8 mouse cellular contexts compared by ENCODE assay signal in the genomic region with DNA sequence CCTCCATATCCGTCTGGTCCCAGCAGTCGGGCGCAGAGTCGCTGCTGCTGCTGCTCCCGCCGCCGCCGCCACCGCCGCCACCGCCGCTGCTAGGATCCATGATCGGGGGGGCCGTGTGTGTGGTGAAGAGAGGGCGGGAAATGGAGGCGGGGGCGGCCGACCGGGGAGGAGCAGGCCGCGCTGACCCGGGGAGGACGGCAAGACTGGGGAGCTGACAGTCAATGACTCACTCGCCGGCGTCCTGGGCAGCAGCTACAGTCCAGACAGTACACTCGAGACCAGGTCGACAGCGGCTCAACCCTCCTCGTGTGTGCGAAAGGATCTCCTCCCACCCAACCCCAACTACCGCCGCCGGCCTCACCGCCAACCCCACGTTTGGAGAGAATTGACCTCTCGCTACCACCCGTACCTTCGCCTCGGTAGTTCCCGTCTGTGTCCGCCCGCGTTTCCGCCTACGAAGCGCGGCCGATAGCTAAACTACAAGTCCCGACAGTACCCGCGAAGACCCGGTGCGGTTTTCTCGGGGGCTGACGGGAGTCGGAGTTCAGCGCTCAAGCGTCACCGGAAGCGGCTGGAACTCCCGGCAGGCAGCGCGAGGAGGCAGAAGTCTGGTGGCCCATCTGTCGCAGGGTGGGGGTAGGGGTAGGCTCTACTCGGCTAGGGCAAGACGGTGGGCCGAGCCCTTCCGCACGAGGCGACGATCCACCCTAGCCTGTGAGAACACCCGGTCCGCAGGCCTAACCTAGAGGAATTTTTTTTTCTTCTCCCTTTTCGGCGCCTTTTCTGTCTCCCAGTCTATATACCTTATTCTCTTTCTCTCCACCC. TPM values are rescaled to one million over a fixed set of nuclear protein-coding genes. Genes with fewer than 3 reads are reported as not detected.
DNase-seq lines count a peak whose midpoint lies in the region; ATAC-seq and TF ChIP-seq lines count a peak whose summit lies in the region.

A gene (minus strand): TSS at position 428 of the 825 bp plus-strand sequence.

- H3K4me1 ChIP-seq in E14TG2a.4 (replicated peaks; ENCODE audit: low read depth, low read length) = peaks cover 32% of the 10 kb centered on the region
- H3K4me1 ChIP-seq in forebrain, embryonic 12.5 days = peaks cover 15% of the 10 kb centered on the region
- peaks cover 15% of the 10 kb centered on the region for H3K4me1 ChIP-seq in heart, postnatal 0 days (ENCODE audit: control insufficient read depth, insufficient read depth)
- H3K4me1 ChIP-seq in liver, embryonic 16.5 days (ENCODE audit: control insufficient read depth, low read depth, low read length) = peaks cover 8% of the 10 kb centered on the region
- peaks cover 28% of the 10 kb centered on the region for H3K4me1 ChIP-seq in neural tube, embryonic 13.5 days (replicated peaks)
- peaks cover 2% of the 10 kb centered on the region; the same call in 1 of the 2 replicates for H3K4me1 ChIP-seq in testis, adult 2 months (ENCODE audit: control insufficient read depth, insufficient read depth, low read length)

- peak; percentile 97 for ATAC-seq in forebrain, embryonic 12.5 days (ENCODE audit: low FRiP score)
- ATAC-seq in heart, postnatal 0 days (ENCODE audit: insufficient read depth, low read depth) = peak; percentile 96
- ATAC-seq in liver, embryonic 16.5 days (ENCODE audit: low read depth) = peak; percentile 96
- peak; percentile 97 for ATAC-seq in neural tube, embryonic 13.5 days (ENCODE audit: low read depth)

- TF ChIP-seq EP300 in heart, postnatal 0 days (IDR thresholded peaks at IDR 0.05; ENCODE audit: low read depth) = peak; percentile 65; the same call in 1 of the 2 replicates

- H3K4me3 ChIP-seq in E14TG2a.4 (replicated peaks; ENCODE audit: low read length) = peak within 1 kb of the TSS; percentile 97
- peak within 1 kb of the TSS; percentile 91 for H3K4me3 ChIP-seq in forebrain, embryonic 12.5 days (replicated peaks)
- H3K4me3 ChIP-seq in heart, postnatal 0 days (ENCODE audit: low read depth, low read length) = peak within 1 kb of the TSS; percentile 99
- peak within 1 kb of the TSS; percentile 97 for H3K4me3 ChIP-seq in liver, embryonic 16.5 days (ENCODE audit: low read depth, low read length)
- peak within 1 kb of the TSS; percentile 97 for H3K4me3 ChIP-seq in neural tube, embryonic 13.5 days
- peak within 1 kb of the TSS; percentile 97 for H3K4me3 ChIP-seq in testis, adult 2 months (ENCODE audit: control insufficient read depth, low read depth, low read length)

- peak; percentile 98 for DNase-seq in c-Kit-positive CD71-positive TER-119-positive erythroid progenitor cells, embryonic 14.5 days (ENCODE audit: low spot score)
- peak; percentile 97 for DNase-seq in heart, postnatal 0 days (ENCODE audit: low spot score)
- peak; percentile 98 to 99 for DNase-seq in kidney, postnatal 4 days

- H3K36me3 ChIP-seq in E14TG2a.4 (ENCODE audit: insufficient read depth, low read length) = peaks cover 19% of the 10 kb centered on the region
- no peaks in the 10 kb centered on the region for H3K36me3 ChIP-seq in forebrain, embryonic 12.5 days (replicated peaks)
- no peaks in the 10 kb centered on the region for H3K36me3 ChIP-seq in heart, postnatal 0 days (replicated peaks; ENCODE audit: control insufficient read depth, insufficient read depth, low read length)
- no peaks in the 10 kb centered on the region for H3K36me3 ChIP-seq in liver, embryonic 16.5 days (ENCODE audit: control insufficient read depth, insufficient read depth)
- no peaks in the 10 kb centered on the region for H3K36me3 ChIP-seq in neural tube, embryonic 13.5 days
- H3K36me3 ChIP-seq in testis, adult 2 months (ENCODE audit: control insufficient read depth, insufficient read depth, low read length) = no peaks in the 10 kb centered on the region

- peak within 1 kb of the TSS; percentile 93 for H3K27ac ChIP-seq in forebrain, embryonic 12.5 days
- H3K27ac ChIP-seq in heart, postnatal 0 days (ENCODE audit: low read depth) = peak within 1 kb of the TSS; percentile 98
- peak within 1 kb of the TSS; percentile 90 for H3K27ac ChIP-seq in liver, embryonic 16.5 days (ENCODE audit: low read length)
- H3K27ac ChIP-seq in neural tube, embryonic 13.5 days (replicated peaks) = peak within 1 kb of the TSS; percentile 96
- peak within 1 kb of the TSS; percentile 94 for H3K27ac ChIP-seq in testis, adult 2 months (ENCODE audit: control insufficient read depth, insufficient read depth, low read depth, low read length)

- TF ChIP-seq CTCF in E14TG2a.4 (conservative IDR thresholded peaks at IDR 0.05; ENCODE audit: low read length) = no peak
- TF ChIP-seq CTCF in heart, postnatal 0 days (IDR thresholded peaks at IDR 0.05; ENCODE audit: low read depth) = peak; percentile 8; the same call in 1 of the 2 replicates
- no peak for TF ChIP-seq CTCF in testis, adult 2 months (IDR thresholded peaks at IDR 0.05; ENCODE audit: control insufficient read depth, insufficient read depth, insufficient replicate concordance, low read depth, low read length)

- peak within 1 kb of the TSS; percentile 92 for H3K9ac ChIP-seq in forebrain, embryonic 12.5 days
- peak within 1 kb of the TSS; percentile 96 for H3K9ac ChIP-seq in heart, postnatal 0 days (replicated peaks; ENCODE audit: low read depth, low read length)
- peak within 1 kb of the TSS; percentile 90 for H3K9ac ChIP-seq in liver, embryonic 16.5 days (ENCODE audit: low read depth, low read length)
- peak within 1 kb of the TSS; percentile 95 for H3K9ac ChIP-seq in neural tube, embryonic 13.5 days

- peak; percentile 94 for TF ChIP-seq POLR2A in testis, adult 2 months (IDR thresholded peaks at IDR 0.05; ENCODE audit: control insufficient read depth, low read depth, low read length)

- H3K9me3 ChIP-seq in E14TG2a.4 (ENCODE audit: low read length) = no peaks in the 10 kb centered on the region
- no peaks in the 10 kb centered on the region for H3K9me3 ChIP-seq in forebrain, embryonic 12.5 days
- no peaks in the 10 kb centered on the region for H3K9me3 ChIP-seq in heart, postnatal 0 days (replicated peaks; ENCODE audit: control insufficient read depth, low read length)
- H3K9me3 ChIP-seq in liver, embryonic 16.5 days (replicated peaks; ENCODE audit: control insufficient read depth, low read length) = no peaks in the 10 kb centered on the region
- no peaks in the 10 kb centered on the region for H3K9me3 ChIP-seq in neural tube, embryonic 13.5 days

- H3K27me3 ChIP-seq in E14TG2a.4 (ENCODE audit: insufficient read depth, low read length) = no peaks in the 10 kb centered on the region
- H3K27me3 ChIP-seq in forebrain, embryonic 12.5 days = no peaks in the 10 kb centered on the region
- no peaks in the 10 kb centered on the region for H3K27me3 ChIP-seq in heart, postnatal 0 days (ENCODE audit: control insufficient read depth, insufficient read depth, low read length)
- no peaks in the 10 kb centered on the region for H3K27me3 ChIP-seq in liver, embryonic 16.5 days (ENCODE audit: control insufficient read depth, insufficient read depth, low read depth, low read length)
- no peaks in the 10 kb centered on the region for H3K27me3 ChIP-seq in neural tube, embryonic 13.5 days
- no peaks in the 10 kb centered on the region for H3K27me3 ChIP-seq in testis, adult 2 months (ENCODE audit: control insufficient read depth, insufficient read depth, low read length)

- peak within 1 kb of the TSS; percentile 85 for H3K4me2 ChIP-seq in forebrain, embryonic 12.5 days
- H3K4me2 ChIP-seq in heart, postnatal 0 days (ENCODE audit: low read depth, low read length) = peak within 1 kb of the TSS; percentile 85
- peak within 1 kb of the TSS; percentile 86 for H3K4me2 ChIP-seq in liver, embryonic 16.5 days (ENCODE audit: low read depth, low read length)
- H3K4me2 ChIP-seq in neural tube, embryonic 13.5 days = peak within 1 kb of the TSS; percentile 84

- 1% methylated on average over 65 of the region's 76 CpGs for WGBS in forebrain, embryonic 12.5 days
- under 1% methylated on average over 70 of the region's 76 CpGs for WGBS in heart, postnatal 0 days
- under 1% methylated on average over 75 of the region's 76 CpGs for WGBS in liver, embryonic 16.5 days (ENCODE audit: insufficient replicate concordance)
- WGBS in neural tube, embryonic 13.5 days = under 1% methylated on average over 74 of the region's 76 CpGs

RNA-seq across cellular contexts. Expression of the gene that starts here (rescaled TPM):
- polyA plus RNA-seq in forebrain, embryonic 12.5 days (2016; fragmentation: Nextera tagmentation; extraction: Ambion mirVana) = 103 and 104 TPM in 2 replicates
- 26.9 and 31.8 TPM in 2 replicates for total RNA-seq in heart, postnatal 0 days (2014; rRNA removed; ENCODE audit: low replicate concordance)
- 31.2 and 31.4 TPM in 2 replicates for polyA plus RNA-seq in heart, postnatal 0 days (2015; fragmentation: Nextera tagmentation; extraction: Ambion mirVana)
- polyA plus RNA-seq in liver, embryonic 16.5 days (2015; fragmentation: Nextera tagmentation; extraction: Ambion mirVana) = 29.8 and 30.6 TPM in 2 replicates
- polyA plus RNA-seq in neural tube, embryonic 13.5 days (2015; fragmentation: Nextera tagmentation; extraction: Ambion mirVana) = 52.4 and 62.7 TPM in 2 replicates
- polyA plus RNA-seq in testis, adult 2 months (2012; rRNA removed) = 15.4 and 18.1 TPM in 2 replicates

Comparison
In these comparisons a context has a peak if more than half of its experiments do, and no peak if none do; other contexts are left out.
1. Peak in every context shown above with its lines: DNase-seq, ATAC-seq, H3K4me3 ChIP-seq and H3K27ac ChIP-seq.